Mouse (Mus musculus) G1E (cell line): ENCODE results near the gene Scnn1a.

Source experiments
- CTCF ChIP-seq: IDR thresholded peaks from 2 replicates; pipeline ENCODE4 v1.5.1; 2012; ENCODE audit warnings: low read depth, low read length, inconsistent platforms, mixed read lengths
- TAL1 ChIP-seq: conservative IDR thresholded peaks from 2 replicates; pipeline ENCODE4 v1.6.1; 2012; ENCODE audit warnings: low read depth, low read length, inconsistent platforms, mixed read lengths

DNA sequence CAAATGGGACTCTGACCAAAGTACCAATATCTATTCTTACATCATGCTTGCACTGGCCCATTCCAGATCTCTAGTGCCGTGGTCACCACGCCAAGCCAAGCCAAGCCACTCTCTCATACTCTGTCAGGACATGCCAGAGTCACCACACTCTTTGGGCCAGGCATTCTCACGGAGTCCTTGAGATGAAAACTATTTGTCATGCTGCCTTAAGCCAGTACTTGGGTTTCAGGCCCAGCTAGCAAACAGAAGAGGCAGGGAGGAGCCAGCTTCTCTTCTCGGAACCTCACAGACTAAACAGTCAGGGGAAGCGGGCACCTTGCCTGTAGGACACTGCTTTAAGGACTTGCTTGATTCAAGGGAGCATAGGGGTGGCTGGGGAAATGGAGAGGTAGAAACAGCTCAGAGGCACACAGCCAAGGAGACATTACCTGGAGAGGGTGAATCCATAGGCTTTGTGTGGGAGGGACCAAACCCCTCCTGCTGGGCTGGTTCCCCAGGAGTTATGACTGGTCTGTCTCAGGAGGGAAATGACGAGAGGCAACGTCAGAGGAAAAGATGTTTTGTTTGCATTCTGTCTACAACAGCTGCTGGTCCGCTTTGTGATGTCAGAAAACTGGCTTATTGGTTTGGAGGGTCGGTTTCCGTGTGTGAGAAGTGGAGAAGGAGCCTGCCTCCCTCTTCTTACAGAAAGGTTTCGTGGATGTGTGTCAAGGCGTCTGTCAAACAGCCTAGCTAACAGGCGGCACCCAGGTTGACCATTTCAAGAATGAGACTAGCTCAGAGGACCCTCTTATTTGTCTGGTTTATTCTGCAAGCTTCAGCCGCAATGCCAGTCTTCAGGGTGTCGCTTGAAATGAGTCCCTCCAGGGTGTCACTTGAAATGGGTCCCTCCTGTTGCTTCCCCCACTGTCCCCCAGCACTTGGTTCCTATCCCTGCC, 1.2 kb upstream of the Scnn1a start:
- TF ChIP-seq TAL1 (no peak; the same call in 1 of the 2 replicates), CTCF (no peak)
